Mouse (Mus musculus): ENCODE data around the gene Cmah. TPM values are rescaled to one million over a fixed set of nuclear protein-coding genes. Genes with fewer than 3 reads are reported as not detected.
A peak's percentile ranks its signal among the peaks of the same experiment; 100 is the strongest.

The Cmah gene
- polyA plus RNA-seq, 1 experiment from 2014 or later = 1.4 TPM

DNA sequence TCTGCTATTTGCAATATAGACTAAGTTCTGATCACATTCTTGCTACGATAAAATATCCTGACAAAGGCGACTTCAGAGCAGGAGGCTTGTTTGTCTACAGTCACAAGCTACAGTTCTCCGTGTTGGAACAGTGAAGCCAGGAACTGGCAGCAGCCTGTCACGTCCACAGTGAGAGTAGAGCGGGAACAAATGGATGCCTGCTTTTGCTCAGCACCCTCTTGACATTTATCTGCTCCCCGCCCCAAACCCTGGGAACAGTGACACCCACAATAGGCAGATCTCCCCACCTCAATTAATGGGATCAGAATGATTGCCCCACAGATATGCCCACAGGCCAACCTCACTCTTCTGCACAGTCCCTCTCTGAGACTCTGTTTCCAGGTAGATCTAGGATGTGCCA is 153.6 kb downstream of the Cmah start:
- H3K4me2 ChIP-seq (ENCODE audit: low read length) = no peak overlapping the region
- no peak for ATAC-seq (replicated peaks; ENCODE audit: low FRiP score, low read depth)
- 76% methylated on average over 6 of the region's 6 CpGs for WGBS

DNA sequence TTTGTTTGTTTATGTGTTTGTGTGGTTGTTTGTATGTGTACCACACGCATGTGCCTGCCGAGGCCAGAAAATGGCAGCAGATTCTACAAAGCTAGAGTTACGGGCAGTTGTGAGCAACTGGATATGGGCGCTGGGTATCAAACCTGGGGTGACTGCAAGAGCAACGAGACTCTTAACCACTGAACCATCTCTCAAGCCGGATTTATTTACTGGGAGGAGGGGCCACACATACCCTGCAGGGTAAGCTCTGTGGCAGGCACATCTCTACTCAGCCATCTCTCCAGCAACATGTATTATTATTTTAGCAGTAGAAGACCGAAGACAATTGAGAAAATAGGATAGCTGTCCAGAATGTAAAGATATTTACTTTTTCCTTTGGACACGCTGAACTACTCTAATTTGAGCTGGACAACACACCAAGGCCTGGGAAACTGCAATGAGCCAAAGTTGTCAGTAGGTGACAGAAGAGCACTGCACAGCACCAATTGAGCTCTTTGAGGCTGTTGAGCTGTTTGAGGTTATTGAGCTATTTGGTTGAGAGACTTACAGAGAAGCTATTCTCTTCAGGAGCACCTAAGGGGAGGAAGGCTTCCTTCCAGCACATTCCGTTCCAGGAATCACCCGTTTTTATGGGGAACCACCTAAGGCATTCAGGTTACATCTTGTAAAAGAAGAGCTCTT is 154.6 kb downstream of the Cmah start:
- 31% methylated on average over 10 of the region's 10 CpGs for WGBS
- Histone ChIP-seq H3K9ac (ENCODE audit: low read depth, low read length) (no peak overlapping the region), H3K27ac (no peak overlapping the region), H3K4me1 (replicated peaks; ENCODE audit: insufficient read depth, low read length) (no peaks in the 10 kb centered on the region), H3K9me3 (replicated peaks; ENCODE audit: low read length) (no peaks in the 10 kb centered on the region), H3K27me3 (ENCODE audit: insufficient read depth, low read length) (no peaks in the 10 kb centered on the region), H3K4me2 (ENCODE audit: low read length) (no peak overlapping the region), H3K36me3 (ENCODE audit: insufficient read depth, low read length) (no peaks in the 10 kb centered on the region), H3K4me3 (replicated peaks; ENCODE audit: low read depth, low read length) (no peak overlapping the region)
- TF ChIP-seq CTCF (IDR thresholded peaks at IDR 0.05; ENCODE audit: low read depth) = peak; percentile 96
- peak; percentile 77; the same call in 1 of the 2 replicates for ATAC-seq (replicated peaks; ENCODE audit: low FRiP score, low read depth)
- peak; percentile 89 for DNase-seq (ENCODE audit: low spot score)

More for the DNA sequence above, 153.6 kb downstream of the Cmah start:
- Histone ChIP-seq H3K27ac (no peak overlapping the region), H3K36me3 (ENCODE audit: insufficient read depth, low read length) (no peaks in the 10 kb centered on the region), H3K9ac (ENCODE audit: low read depth, low read length) (no peak overlapping the region), H3K9me3 (replicated peaks; ENCODE audit: low read length) (no peaks in the 10 kb centered on the region), H3K4me3 (replicated peaks; ENCODE audit: low read depth, low read length) (no peak overlapping the region), H3K27me3 (ENCODE audit: insufficient read depth, low read length) (no peaks in the 10 kb centered on the region), H3K4me1 (replicated peaks; ENCODE audit: insufficient read depth, low read length) (no peaks in the 10 kb centered on the region)
- TF ChIP-seq CTCF (IDR thresholded peaks at IDR 0.05; ENCODE audit: low read depth) = no peak
- DNase-seq (ENCODE audit: low spot score) = no peak

DNA sequence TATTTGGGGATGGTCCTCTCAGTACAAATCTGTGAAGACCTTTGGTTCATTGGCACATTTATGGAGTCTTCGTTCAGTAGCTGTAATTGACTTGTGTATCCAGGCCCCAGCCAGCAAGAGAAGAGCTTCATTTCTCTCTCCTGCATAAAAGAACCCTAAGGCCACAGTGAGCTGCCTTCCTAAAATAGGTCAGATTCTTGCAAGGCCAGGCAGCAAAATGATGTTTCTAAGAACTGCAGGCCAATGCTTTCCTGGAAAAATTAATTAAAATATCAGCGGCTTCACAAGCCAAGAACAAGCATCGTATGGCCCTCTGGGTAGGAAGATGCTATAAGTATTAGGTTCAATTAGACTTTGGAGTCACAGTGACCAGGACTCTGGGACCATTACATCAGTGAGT is 156.5 kb downstream of the Cmah start:
- Histone ChIP-seq H3K4me2 (ENCODE audit: low read length) (no peak overlapping the region), H3K27me3 (ENCODE audit: insufficient read depth, low read length) (no peaks in the 10 kb centered on the region), H3K9ac (ENCODE audit: low read depth, low read length) (no peak overlapping the region), H3K4me1 (replicated peaks; ENCODE audit: insufficient read depth, low read length) (no peaks in the 10 kb centered on the region), H3K9me3 (replicated peaks; ENCODE audit: low read length) (no peaks in the 10 kb centered on the region), H3K36me3 (ENCODE audit: insufficient read depth, low read length) (no peaks in the 10 kb centered on the region), H3K4me3 (replicated peaks; ENCODE audit: low read depth, low read length) (no peak overlapping the region), H3K27ac (no peak overlapping the region)
- WGBS = 75% methylated on average over 3 of the region's 3 CpGs
- TF ChIP-seq CTCF (IDR thresholded peaks at IDR 0.05; ENCODE audit: low read depth) = no peak
- DNase-seq (ENCODE audit: low spot score) (no peak), ATAC-seq (replicated peaks; ENCODE audit: low FRiP score, low read depth) (no peak)

- H3K4me2 ChIP-seq (ENCODE audit: low read length) = no peak overlapping the region
- no peak overlapping the region for H3K4me3 ChIP-seq (replicated peaks; ENCODE audit: low read depth, low read length)
- H3K4me1 ChIP-seq (replicated peaks; ENCODE audit: insufficient read depth, low read length) = no peaks in the 10 kb centered on the region
- no peak overlapping the region for H3K27ac ChIP-seq
- no peaks in the 10 kb centered on the region for H3K9me3 ChIP-seq (replicated peaks; ENCODE audit: low read length)
- ATAC-seq (replicated peaks; ENCODE audit: low FRiP score, low read depth) (no peak), DNase-seq (ENCODE audit: low spot score) (no peak)
- no peaks in the 10 kb centered on the region for H3K27me3 ChIP-seq (ENCODE audit: insufficient read depth, low read length)
- H3K9ac ChIP-seq (ENCODE audit: low read depth, low read length) = no peak overlapping the region
- TF ChIP-seq CTCF (IDR thresholded peaks at IDR 0.05; ENCODE audit: low read depth) = no peak
- H3K36me3 ChIP-seq (ENCODE audit: insufficient read depth, low read length) = no peaks in the 10 kb centered on the region
- 80% methylated on average over 3 of the region's 3 CpGs for WGBS
Measured at GRCm38 (mm10) chr13:24484811-24485210, 157.6 kb downstream of the Cmah start.

DNA sequence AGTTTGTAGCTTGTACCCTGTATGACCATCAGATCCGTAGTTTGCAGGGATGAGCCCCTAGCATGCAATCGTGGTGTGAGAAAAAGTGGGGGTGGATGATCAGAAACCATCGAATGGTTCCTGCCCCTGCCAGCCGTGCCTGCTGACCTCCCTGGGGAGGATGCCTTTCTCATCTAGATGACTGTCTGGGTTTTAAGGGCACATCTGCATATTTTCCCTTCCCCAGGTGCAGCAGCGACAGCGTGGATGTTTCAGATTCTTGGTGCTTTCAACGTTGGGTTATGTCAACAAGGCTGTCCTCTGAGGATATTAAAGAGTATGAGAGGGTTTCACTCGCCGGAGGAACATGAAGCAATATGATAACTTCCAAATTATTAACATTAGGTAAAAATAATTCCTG is 158.8 kb downstream of the Cmah start:
- Histone ChIP-seq H3K4me1 (replicated peaks; ENCODE audit: insufficient read depth, low read length) (no peaks in the 10 kb centered on the region), H3K9ac (ENCODE audit: low read depth, low read length) (no peak overlapping the region), H3K36me3 (ENCODE audit: insufficient read depth, low read length) (no peaks in the 10 kb centered on the region), H3K27ac (no peak overlapping the region), H3K9me3 (replicated peaks; ENCODE audit: low read length) (no peaks in the 10 kb centered on the region), H3K4me2 (ENCODE audit: low read length) (no peak overlapping the region), H3K27me3 (ENCODE audit: insufficient read depth, low read length) (no peaks in the 10 kb centered on the region), H3K4me3 (replicated peaks; ENCODE audit: low read depth, low read length) (no peak overlapping the region)
- TF ChIP-seq CTCF (IDR thresholded peaks at IDR 0.05; ENCODE audit: low read depth) = no peak
- 62% methylated on average over 9 of the region's 9 CpGs for WGBS
- ATAC-seq (replicated peaks; ENCODE audit: low FRiP score, low read depth) (no peak), DNase-seq (ENCODE audit: low spot score) (no peak)

DNA sequence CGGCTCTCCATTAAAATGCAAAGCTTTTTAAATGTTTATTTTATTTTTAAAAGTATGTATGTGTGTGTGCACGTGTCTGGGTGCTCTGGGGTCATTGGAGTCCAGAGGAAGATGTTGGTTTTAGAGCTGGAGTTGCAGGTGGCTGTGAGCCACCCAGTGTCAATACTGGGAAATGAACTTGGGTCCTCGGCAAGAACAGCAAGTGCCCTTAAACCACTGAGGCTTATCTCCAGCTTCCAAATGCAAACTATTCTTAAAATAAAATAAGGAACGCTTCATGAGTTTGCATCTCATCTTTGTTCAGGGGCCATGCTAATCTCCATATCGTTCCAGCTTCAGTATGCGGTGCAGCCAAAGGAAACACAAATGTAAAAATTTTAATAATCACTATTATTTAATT is 159.2 kb downstream of the Cmah start:
- no peak for TF ChIP-seq CTCF (IDR thresholded peaks at IDR 0.05; ENCODE audit: low read depth)
- Histone ChIP-seq H3K4me1 (replicated peaks; ENCODE audit: insufficient read depth, low read length) (no peaks in the 10 kb centered on the region), H3K4me3 (replicated peaks; ENCODE audit: low read depth, low read length) (no peak overlapping the region), H3K36me3 (ENCODE audit: insufficient read depth, low read length) (no peaks in the 10 kb centered on the region), H3K27me3 (ENCODE audit: insufficient read depth, low read length) (no peaks in the 10 kb centered on the region), H3K9ac (ENCODE audit: low read depth, low read length) (no peak overlapping the region), H3K27ac (no peak overlapping the region), H3K4me2 (ENCODE audit: low read length) (no peak overlapping the region), H3K9me3 (replicated peaks; ENCODE audit: low read length) (no peaks in the 10 kb centered on the region)
- DNase-seq (ENCODE audit: low spot score) (no peak), ATAC-seq (replicated peaks; ENCODE audit: low FRiP score, low read depth) (no peak)
- WGBS = 72% methylated on average over 6 of the region's 6 CpGs

- ATAC-seq (replicated peaks; ENCODE audit: low FRiP score, low read depth) (no peak), DNase-seq (ENCODE audit: low spot score) (no peak)
- no peaks in the 10 kb centered on the region for H3K4me1 ChIP-seq (replicated peaks; ENCODE audit: insufficient read depth, low read length)
- no peak overlapping the region for H3K9ac ChIP-seq (ENCODE audit: low read depth, low read length)
- H3K4me2 ChIP-seq (ENCODE audit: low read length) = no peak overlapping the region
- no peak overlapping the region for H3K4me3 ChIP-seq (replicated peaks; ENCODE audit: low read depth, low read length)
- H3K27ac ChIP-seq = no peak overlapping the region
- H3K9me3 ChIP-seq (replicated peaks; ENCODE audit: low read length) = no peaks in the 10 kb centered on the region
- no peaks in the 10 kb centered on the region for H3K36me3 ChIP-seq (ENCODE audit: insufficient read depth, low read length)
- no peak for TF ChIP-seq CTCF (IDR thresholded peaks at IDR 0.05; ENCODE audit: low read depth)
- WGBS = 52% methylated on average over 5 of the region's 5 CpGs
- no peaks in the 10 kb centered on the region for H3K27me3 ChIP-seq (ENCODE audit: insufficient read depth, low read length)
Measured at GRCm38 (mm10) chr13:24487061-24487460, 159.9 kb downstream of the Cmah start.

Measured in kidney, postnatal 0 days (tissue).